Mouse (Mus musculus): ENCODE data around the gene Irs3. TPM values are rescaled to one million over a fixed set of nuclear protein-coding genes. Genes with fewer than 3 reads are reported as not detected.

Irs3 gene
- polyA plus RNA-seq, 1 experiment from 2014 or later, result 0.20 TPM

DNA sequence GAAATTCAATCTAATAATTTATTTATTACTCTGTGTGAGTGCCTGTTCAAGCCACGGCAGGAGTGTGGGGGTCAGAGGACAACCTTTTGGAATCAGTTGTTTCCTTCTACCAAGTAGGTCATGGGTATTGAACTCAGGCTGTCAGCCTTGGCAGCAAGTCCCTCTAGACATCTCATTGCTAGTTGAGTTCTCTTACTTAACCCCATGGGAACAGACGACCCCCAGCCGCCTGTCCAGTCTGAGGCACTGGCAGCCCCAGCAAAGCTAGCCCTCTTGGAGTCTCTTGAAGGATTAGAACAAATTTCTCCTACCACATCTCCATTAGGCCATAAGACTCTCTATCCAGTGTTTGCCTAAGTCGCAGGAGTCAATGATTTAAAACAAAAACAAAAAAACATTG is 34.2 kb upstream of the Irs3 start:
- H3K9me3 ChIP-seq, result no peaks in the 10 kb centered on the region
- H3K27me3 ChIP-seq, result no peaks in the 10 kb centered on the region
- 89% methylated on average over 4 of the region's 4 CpGs for WGBS
- peaks cover 13% of the 10 kb centered on the region for H3K4me1 ChIP-seq (replicated peaks)
- H3K4me3 ChIP-seq (replicated peaks), result no peak overlapping the region
- no peak overlapping the region for H3K4me2 ChIP-seq
- 0 out of 2 replicates have a peak overlapping the region, but pooled peaks have one; percentile 18 for H3K9ac ChIP-seq (replicated peaks)
- no peak for ATAC-seq (ENCODE audit: insufficient number of reproducible peaks, insufficient read depth, low FRiP score, low TSS enrichment, low read depth)
- H3K36me3 ChIP-seq, result peaks cover 21% of the 10 kb centered on the region; the same call in 1 of the 2 replicates
- no peak overlapping the region for H3K27ac ChIP-seq

DNA sequence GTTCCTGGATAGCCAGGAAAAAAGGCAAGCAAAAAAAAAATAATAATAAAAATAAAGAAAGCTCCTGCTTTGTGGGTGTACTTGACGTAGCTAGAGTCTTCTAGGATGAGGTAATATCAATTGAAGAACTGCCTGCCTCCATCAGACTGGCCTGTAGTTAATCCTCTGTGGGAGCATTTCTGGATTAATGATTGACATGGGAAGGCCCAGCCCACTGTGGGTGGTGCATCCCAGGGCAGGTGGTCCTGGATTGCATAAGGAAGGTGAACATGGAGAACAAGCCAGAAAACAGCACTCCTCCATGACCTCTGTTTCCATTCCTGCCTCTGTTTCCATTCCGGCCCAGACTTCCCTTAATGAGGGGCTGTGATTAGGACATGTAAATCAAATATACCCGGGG is 33.2 kb upstream of the Irs3 start:
- Histone ChIP-seq H3K4me3 (replicated peaks) (no peak overlapping the region), H3K4me1 (replicated peaks) (peaks cover 9% of the 10 kb centered on the region), H3K36me3 (peaks cover 24% of the 10 kb centered on the region; the same call in 1 of the 2 replicates), H3K27me3 (no peaks in the 10 kb centered on the region), H3K27ac (no peak overlapping the region), H3K4me2 (no peak overlapping the region), H3K9ac (replicated peaks) (no peak overlapping the region), H3K9me3 (no peaks in the 10 kb centered on the region)
- ATAC-seq (ENCODE audit: insufficient number of reproducible peaks, insufficient read depth, low FRiP score, low TSS enrichment, low read depth), result no peak
- WGBS, result 85% methylated on average over 3 of the region's 3 CpGs

DNA sequence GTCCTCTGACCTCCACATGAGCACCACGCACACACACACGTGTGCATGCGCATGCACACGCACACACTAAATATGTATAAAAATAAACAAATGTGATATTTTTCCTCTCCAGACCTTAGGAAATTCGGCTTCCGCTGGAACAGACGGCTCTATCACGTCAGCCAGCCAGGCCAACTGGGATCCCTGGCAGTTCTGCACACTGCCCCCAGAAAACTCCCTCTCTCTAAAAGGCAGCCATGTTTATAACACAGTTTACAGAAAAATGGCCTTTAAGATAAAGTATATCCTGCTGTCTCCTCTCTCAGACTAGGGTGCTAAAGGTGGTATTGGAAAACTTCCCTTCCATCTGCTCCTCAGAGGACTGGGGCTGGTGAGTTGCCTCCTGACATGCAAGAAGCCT is 32.3 kb upstream of the Irs3 start:
- ATAC-seq (ENCODE audit: insufficient number of reproducible peaks, insufficient read depth, low FRiP score, low TSS enrichment, low read depth), result no peak
- Histone ChIP-seq H3K27me3 (no peaks in the 10 kb centered on the region), H3K4me1 (replicated peaks) (peaks cover under 1% of the 10 kb centered on the region), H3K9ac (replicated peaks) (no peak overlapping the region), H3K4me3 (replicated peaks) (no peak overlapping the region), H3K9me3 (no peaks in the 10 kb centered on the region), H3K27ac (no peak overlapping the region), H3K4me2 (no peak overlapping the region), H3K36me3 (peaks cover 24% of the 10 kb centered on the region; the same call in 1 of the 2 replicates)
- 94% methylated on average over 8 of the region's 8 CpGs for WGBS

GRCm38 (mm10) chr5:137674786-137675185 is 29.3 kb upstream of the Irs3 start:
- Histone ChIP-seq H3K4me3 (replicated peaks) (no peak overlapping the region), H3K9ac (replicated peaks) (no peak overlapping the region), H3K9me3 (no peaks in the 10 kb centered on the region), H3K27me3 (no peaks in the 10 kb centered on the region), H3K4me1 (replicated peaks) (peaks cover 22% of the 10 kb centered on the region), H3K36me3 (peaks cover 17% of the 10 kb centered on the region; the same call in 1 of the 2 replicates), H3K27ac (no peak overlapping the region), H3K4me2 (no peak overlapping the region)
- no peak for ATAC-seq (ENCODE audit: insufficient number of reproducible peaks, insufficient read depth, low FRiP score, low TSS enrichment, low read depth)
- 94% methylated on average over 8 of the region's 8 CpGs for WGBS

GRCm38 (mm10) chr5:137673015-137673414 is 27.5 kb upstream of the Irs3 start:
- Histone ChIP-seq H3K4me3 (replicated peaks) (no peak overlapping the region), H3K4me2 (no peak overlapping the region), H3K9me3 (no peaks in the 10 kb centered on the region), H3K36me3 (peaks cover 11% of the 10 kb centered on the region; the same call in 1 of the 2 replicates), H3K4me1 (replicated peaks) (peaks cover 22% of the 10 kb centered on the region), H3K27ac (no peak overlapping the region), H3K9ac (replicated peaks) (no peak overlapping the region), H3K27me3 (no peaks in the 10 kb centered on the region)
- no peak for ATAC-seq (ENCODE audit: insufficient number of reproducible peaks, insufficient read depth, low FRiP score, low TSS enrichment, low read depth)
- WGBS, result 91% methylated on average over 6 of the region's 6 CpGs

DNA sequence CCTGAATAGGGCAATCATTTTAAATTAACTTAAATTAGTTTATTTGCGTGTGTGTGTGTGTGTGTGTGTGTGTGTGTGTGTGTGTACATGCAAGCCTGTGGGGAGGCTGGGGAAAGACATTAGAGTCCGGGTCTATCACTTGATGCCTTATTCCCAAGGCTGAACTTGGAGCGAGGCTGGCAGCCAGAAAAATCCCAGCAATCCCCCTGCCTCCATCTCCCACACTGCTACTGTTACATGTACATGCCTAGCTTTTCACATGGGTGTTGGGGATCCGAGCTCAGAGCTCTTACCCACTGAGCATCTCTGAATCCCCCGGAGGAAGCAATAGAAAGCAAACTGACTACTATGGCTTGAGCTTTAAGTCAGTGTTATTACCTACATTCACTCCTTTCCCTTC is 26.8 kb upstream of the Irs3 start:
- H3K36me3 ChIP-seq, result peaks cover 15% of the 10 kb centered on the region
- no peaks in the 10 kb centered on the region for H3K27me3 ChIP-seq
- no peak for ATAC-seq (ENCODE audit: insufficient number of reproducible peaks, insufficient read depth, low FRiP score, low TSS enrichment, low read depth)
- H3K4me2 ChIP-seq, result no peak overlapping the region
- WGBS, result 80% methylated on average over 5 of the region's 5 CpGs
- H3K9ac ChIP-seq (replicated peaks), result no peak overlapping the region
- H3K9me3 ChIP-seq, result no peaks in the 10 kb centered on the region
- peaks cover 22% of the 10 kb centered on the region for H3K4me1 ChIP-seq (replicated peaks)
- no peak overlapping the region for H3K4me3 ChIP-seq (replicated peaks)
- H3K27ac ChIP-seq, result peak overlapping the region; percentile 73

- Histone ChIP-seq H3K27ac (peak overlapping the region; percentile 73), H3K36me3 (peaks cover 22% of the 10 kb centered on the region), H3K9ac (replicated peaks) (no peak overlapping the region), H3K27me3 (no peaks in the 10 kb centered on the region), H3K4me3 (replicated peaks) (no peak overlapping the region), H3K9me3 (no peaks in the 10 kb centered on the region), H3K4me1 (replicated peaks) (peaks cover 22% of the 10 kb centered on the region), H3K4me2 (0 out of 2 replicates have a peak overlapping the region, but pooled peaks have one; percentile 16)
- 0 out of 2 replicates have a peak, but pooled peaks have one; percentile 42 for ATAC-seq (ENCODE audit: insufficient number of reproducible peaks, insufficient read depth, low FRiP score, low TSS enrichment, low read depth)
- 23% methylated on average over 9 of the region's 9 CpGs for WGBS
These were observed 26.1 kb upstream of the Irs3 start for GRCm38 (mm10) chr5:137671443-137672240.

DNA sequence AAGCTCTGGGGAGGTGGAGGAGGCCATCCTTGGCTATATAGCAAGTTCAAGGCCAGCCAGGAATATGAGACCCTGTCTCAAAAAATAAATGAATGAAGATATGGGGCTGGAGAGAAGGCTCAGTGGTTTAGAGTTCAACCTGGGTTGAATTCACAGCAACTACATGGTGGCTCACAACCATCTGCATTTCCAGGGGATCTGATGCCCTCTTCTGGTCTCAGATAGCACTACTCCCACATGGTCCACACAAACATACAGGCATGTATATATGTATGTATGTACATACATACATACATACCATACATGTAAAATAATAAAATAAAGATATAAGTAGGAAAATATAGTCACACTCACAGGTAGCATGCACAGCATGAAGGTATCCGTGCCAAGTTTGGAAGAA is 24.7 kb upstream of the Irs3 start:
- Histone ChIP-seq H3K36me3 (peaks cover 33% of the 10 kb centered on the region), H3K4me1 (replicated peaks) (peaks cover 22% of the 10 kb centered on the region), H3K27ac (no peak overlapping the region), H3K9me3 (no peaks in the 10 kb centered on the region), H3K27me3 (no peaks in the 10 kb centered on the region), H3K4me2 (no peak overlapping the region), H3K9ac (replicated peaks) (no peak overlapping the region), H3K4me3 (replicated peaks) (no peak overlapping the region)
- WGBS, result 96% methylated on average over 1 of the region's 1 CpGs
- ATAC-seq (ENCODE audit: insufficient number of reproducible peaks, insufficient read depth, low FRiP score, low TSS enrichment, low read depth), result no peak

DNA sequence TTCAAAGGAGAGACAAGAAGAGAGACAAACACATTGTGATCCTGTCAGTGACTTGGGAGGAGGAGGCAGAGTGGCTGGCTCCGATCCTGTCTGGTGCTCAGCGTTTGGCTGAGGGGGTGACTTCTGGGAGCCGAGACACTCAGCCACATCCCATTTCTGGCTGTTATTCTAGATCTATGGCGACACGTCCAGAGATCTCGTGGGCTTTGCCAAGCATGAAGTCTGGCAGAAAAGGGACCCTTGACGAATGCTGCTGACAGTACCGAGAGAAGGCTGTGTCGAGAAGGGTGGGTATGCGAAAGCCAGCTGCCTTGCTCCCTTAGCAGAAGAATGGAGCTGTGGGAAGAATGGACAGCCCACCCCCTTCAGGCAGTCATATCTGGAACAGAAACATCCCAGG is 23.5 kb upstream of the Irs3 start:
- Histone ChIP-seq H3K27ac (no peak overlapping the region), H3K36me3 (peaks cover 37% of the 10 kb centered on the region), H3K4me3 (replicated peaks) (no peak overlapping the region), H3K4me2 (no peak overlapping the region), H3K9me3 (no peaks in the 10 kb centered on the region), H3K9ac (replicated peaks) (no peak overlapping the region), H3K27me3 (no peaks in the 10 kb centered on the region), H3K4me1 (replicated peaks) (peaks cover 22% of the 10 kb centered on the region)
- no peak for ATAC-seq (ENCODE audit: insufficient number of reproducible peaks, insufficient read depth, low FRiP score, low TSS enrichment, low read depth)
- 86% methylated on average over 10 of the region's 10 CpGs for WGBS

- Histone ChIP-seq H3K4me1 (replicated peaks) (no peaks in the 10 kb centered on the region), H3K36me3 (peaks cover 89% of the 10 kb centered on the region), H3K27me3 (no peaks in the 10 kb centered on the region), H3K9ac (replicated peaks) (no peak overlapping the region), H3K4me3 (replicated peaks) (no peak overlapping the region), H3K9me3 (no peaks in the 10 kb centered on the region), H3K4me2 (no peak overlapping the region), H3K27ac (no peak overlapping the region)
- 88% methylated on average over 9 of the region's 9 CpGs for WGBS
- ATAC-seq (ENCODE audit: insufficient number of reproducible peaks, insufficient read depth, low FRiP score, low TSS enrichment, low read depth), result no peak
These were observed 17.5 kb upstream of the Irs3 start for GRCm38 (mm10) chr5:137663057-137663456.

- Histone ChIP-seq H3K4me2 (no peak overlapping the region), H3K36me3 (peaks cover 70% of the 10 kb centered on the region), H3K4me3 (replicated peaks) (no peak overlapping the region), H3K27me3 (no peaks in the 10 kb centered on the region), H3K4me1 (replicated peaks) (no peaks in the 10 kb centered on the region), H3K27ac (no peak overlapping the region), H3K9ac (replicated peaks) (no peak overlapping the region), H3K9me3 (no peaks in the 10 kb centered on the region)
- 89% methylated on average over 6 of the region's 6 CpGs for WGBS
- no peak for ATAC-seq (ENCODE audit: insufficient number of reproducible peaks, insufficient read depth, low FRiP score, low TSS enrichment, low read depth)
These were observed 14.7 kb upstream of the Irs3 start for GRCm38 (mm10) chr5:137660064-137660688.

Measured in limb, embryonic 12.5 days (tissue).